Mouse (Mus musculus): ENCODE measurements around the gene Zdhhc7.

The Zdhhc7 gene

GRCm38 (mm10) chr8:120113758-120114255, 12.5 kb upstream of the Zdhhc7 start, which contains the start of gene 6430548M08Rik:
TSS of gene 6430548M08Rik (plus strand) at chr8:120114152.
- peak; percentile 100 for DNase-seq

- no peak for DNase-seq
Measured at GRCm38 (mm10) chr8:120113306-120113705, 12.0 kb upstream of the Zdhhc7 start.

GRCm38 (mm10) chr8:120112535-120112934, 11.3 kb upstream of the Zdhhc7 start:
- no peak for DNase-seq

- DNase-seq: no peak
Measured at GRCm38 (mm10) chr8:120111382-120111781, 10.1 kb upstream of the Zdhhc7 start.

GRCm38 (mm10) chr8:120110966-120111365, 9.7 kb upstream of the Zdhhc7 start:
- no peak for DNase-seq

GRCm38 (mm10) chr8:120109149-120109548, 7.9 kb upstream of the Zdhhc7 start:
- no peak for DNase-seq

- no peak for DNase-seq
Measured at GRCm38 (mm10) chr8:120104721-120105272, 3.5 kb upstream of the Zdhhc7 start.

GRCm38 (mm10) chr8:120103916-120104315, 2.6 kb upstream of the Zdhhc7 start:
- no peak for DNase-seq

- no peak for DNase-seq
Measured at GRCm38 (mm10) chr8:120100388-120101067, 754 bp downstream of the Zdhhc7 start.

- no peak for DNase-seq
Measured at GRCm38 (mm10) chr8:120096486-120096885, 4.8 kb downstream of the Zdhhc7 start.

GRCm38 (mm10) chr8:120094801-120095200, 6.5 kb downstream of the Zdhhc7 start:
- no peak for DNase-seq

- DNase-seq: no peak
Measured at GRCm38 (mm10) chr8:120093103-120093502, 8.2 kb downstream of the Zdhhc7 start.

GRCm38 (mm10) chr8:120091032-120091431, 10.2 kb downstream of the Zdhhc7 start:
- DNase-seq: peak; percentile 76 to 79

- DNase-seq: no peak
Measured at GRCm38 (mm10) chr8:120089511-120089910, 11.8 kb downstream of the Zdhhc7 start.

- DNase-seq: no peak
Measured at GRCm38 (mm10) chr8:120084783-120085182, 16.5 kb downstream of the Zdhhc7 start.

GRCm38 (mm10) chr8:120083261-120083660, 18.0 kb downstream of the Zdhhc7 start:
- peak; percentile 60 to 70 for DNase-seq

- DNase-seq: no peak
Measured at GRCm38 (mm10) chr8:120079361-120079760, 21.9 kb downstream of the Zdhhc7 start.

- peak; percentile 86 to 93 for DNase-seq
Measured at GRCm38 (mm10) chr8:120078080-120078479, 23.2 kb downstream of the Zdhhc7 start.

- no peak for DNase-seq
Measured at GRCm38 (mm10) chr8:120075347-120075746, 25.9 kb downstream of the Zdhhc7 start.

- no peak for DNase-seq
Measured at GRCm38 (mm10) chr8:120074516-120074915, 26.8 kb downstream of the Zdhhc7 start.

GRCm38 (mm10) chr8:120072827-120073226, 28.5 kb downstream of the Zdhhc7 start:
- DNase-seq: peak; percentile 51

GRCm38 (mm10) chr8:120072259-120072658, 29.0 kb downstream of the Zdhhc7 start:
- peak; percentile 76 to 84 for DNase-seq

- peak; percentile 92 to 93 for DNase-seq
Measured at GRCm38 (mm10) chr8:120071684-120072083, 29.6 kb downstream of the Zdhhc7 start.

GRCm38 (mm10) chr8:120067936-120068668, 33.2 kb downstream of the Zdhhc7 start:
- peak; percentile 69 to 73 for DNase-seq

All from cerebellum, postnatal 25 days (tissue).